Mouse (Mus musculus): ENCODE data around the gene Atp1b1.

Gene Atp1b1

DNA sequence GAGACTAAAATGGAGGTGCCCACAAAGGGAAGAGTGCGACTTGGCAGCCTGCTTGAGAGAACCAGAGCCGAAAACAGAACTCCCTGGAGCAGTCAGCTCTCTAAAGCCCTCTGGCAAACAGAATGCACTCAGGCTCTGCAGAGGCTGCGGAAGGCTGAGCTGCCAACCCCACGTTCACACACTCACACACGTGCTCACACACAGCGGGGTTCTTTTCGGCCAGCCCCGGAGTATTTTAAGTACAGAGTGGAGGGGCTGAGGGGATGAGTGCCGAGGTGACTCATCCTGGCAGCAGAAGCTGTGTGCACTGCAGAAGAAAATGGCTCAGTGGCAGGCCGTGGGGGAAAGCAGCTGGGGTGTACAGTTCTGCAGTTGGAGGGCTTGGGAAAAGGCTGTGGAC lies 3.6 kb upstream of the Atp1b1 start:
- no peak for DNase-seq (ENCODE audit: low read depth)

DNA sequence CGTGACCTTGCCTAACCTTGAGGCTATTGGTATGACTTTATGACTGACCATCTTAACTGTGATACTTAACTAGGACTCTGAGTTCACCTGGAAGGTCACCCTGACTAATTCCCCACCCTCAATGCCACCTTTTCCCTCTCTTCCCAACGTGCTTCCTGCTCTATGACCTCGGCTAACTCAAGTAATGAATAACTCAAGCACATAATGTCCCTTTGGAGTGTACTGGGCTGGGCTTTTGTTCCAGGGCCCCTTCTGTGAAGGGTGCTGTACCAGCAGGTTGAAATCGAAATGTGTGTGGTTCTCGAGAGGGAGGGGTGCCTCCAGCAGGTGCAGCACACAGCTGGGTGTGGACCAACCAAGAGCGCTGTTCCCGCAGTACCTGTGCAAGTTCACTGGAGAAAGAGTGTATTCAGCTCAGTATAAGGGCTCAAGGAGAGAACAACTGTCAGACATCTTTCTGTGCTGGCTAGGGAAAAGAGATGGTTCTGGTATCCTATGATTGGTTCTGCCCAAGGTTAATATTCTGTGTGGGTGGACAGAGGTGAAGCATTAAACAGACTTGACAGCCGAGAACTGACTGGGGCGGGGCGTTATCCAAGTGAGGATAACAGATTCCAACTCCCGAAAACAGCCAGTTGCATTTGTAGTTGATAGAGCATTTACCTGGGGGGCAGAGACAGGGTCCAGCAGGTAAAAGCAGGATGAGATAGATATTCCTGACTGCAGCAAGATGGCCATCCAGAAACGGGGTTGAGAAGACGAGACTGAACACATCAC lies 3.0 kb upstream of the Atp1b1 start:
- DNase-seq (ENCODE audit: low read depth), result no peak

- no peak for DNase-seq (ENCODE audit: low read depth)
These were observed 1.2 kb upstream of the Atp1b1 start for GRCm38 (mm10) chr1:164459127-164459905.

DNA sequence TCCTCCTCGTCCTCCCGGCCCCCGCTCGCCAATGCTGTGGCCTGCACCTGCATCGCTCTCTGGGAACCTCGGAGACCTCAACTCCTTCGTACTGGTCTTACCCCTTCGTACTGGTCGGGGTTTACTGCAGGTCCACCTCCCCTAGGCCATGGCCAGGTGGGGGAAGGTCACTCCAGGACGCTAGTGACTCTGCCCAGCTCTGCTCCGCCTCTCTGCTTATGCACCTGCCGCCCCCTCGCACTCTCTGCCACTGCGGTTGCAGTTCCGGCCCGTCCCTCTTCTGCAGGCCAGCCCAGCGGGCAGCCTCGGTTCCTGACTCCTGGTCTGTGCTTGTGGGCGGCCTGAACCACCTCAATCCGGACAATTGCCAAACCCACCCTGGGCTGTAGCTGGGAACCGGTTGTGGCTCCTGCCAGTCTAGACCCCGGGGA lies 481 bp upstream of the Atp1b1 start:
- DNase-seq (ENCODE audit: low read depth), result no peak

DNA sequence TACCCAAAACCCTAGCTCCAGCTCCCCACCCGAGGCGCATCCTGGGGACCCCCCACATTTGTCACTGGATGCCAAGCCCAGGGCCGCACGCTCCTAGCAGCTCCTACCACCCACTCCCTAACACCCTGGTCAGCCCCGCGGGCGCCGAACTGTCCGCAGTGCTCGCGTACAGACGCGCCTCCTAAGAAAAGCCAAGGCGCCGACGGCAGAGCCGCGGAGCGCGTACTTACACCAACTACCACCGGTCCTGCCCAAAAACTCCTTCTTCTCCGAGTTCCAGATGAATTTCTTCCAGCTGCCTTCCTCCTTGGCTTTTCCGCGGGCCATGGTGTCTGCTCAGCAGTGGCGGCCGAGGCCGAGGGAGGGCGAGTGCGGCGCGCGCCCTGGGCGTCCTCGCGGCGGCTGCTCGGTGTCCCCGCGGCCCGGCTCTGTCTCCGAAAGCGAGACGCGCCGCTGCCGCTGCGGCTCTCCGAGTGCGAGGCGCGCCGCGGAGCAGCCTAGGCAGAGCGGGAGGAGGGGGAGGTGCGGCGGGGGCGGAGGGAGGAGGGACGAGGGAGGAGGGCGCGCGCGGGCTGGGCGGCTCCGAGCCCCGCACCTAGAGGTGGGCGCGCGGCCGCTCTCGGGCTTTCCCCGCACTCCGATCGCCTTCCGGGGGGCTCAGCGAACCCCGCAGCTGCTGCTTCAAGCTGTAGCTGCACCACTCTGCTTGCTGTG lies 467 bp downstream of the Atp1b1 start:
- DNase-seq (ENCODE audit: low read depth), result no peak

- no peak for DNase-seq (ENCODE audit: low read depth)
These were observed 1.4 kb downstream of the Atp1b1 start for GRCm38 (mm10) chr1:164456731-164457130.

DNA sequence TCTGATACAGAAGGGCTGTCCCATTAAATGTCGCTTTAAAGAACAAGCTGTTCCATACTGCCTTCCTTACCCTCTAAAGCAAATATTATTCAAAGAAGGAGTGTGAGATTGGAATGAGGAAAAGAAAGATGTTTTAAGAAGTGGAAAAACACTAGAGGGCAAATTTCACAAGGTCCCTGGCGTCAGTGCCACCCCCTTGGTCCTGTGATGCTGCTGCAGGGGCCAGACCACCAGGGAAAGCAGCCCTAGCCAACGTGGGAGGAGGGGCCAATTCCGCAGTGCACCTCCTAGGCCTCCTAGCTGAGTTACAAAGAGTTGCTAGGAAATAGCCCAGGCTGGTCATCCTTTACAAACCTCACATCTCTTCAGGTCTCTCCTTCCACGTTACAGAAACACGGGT lies 2.1 kb downstream of the Atp1b1 start:
- no peak for DNase-seq (ENCODE audit: low read depth)

DNA sequence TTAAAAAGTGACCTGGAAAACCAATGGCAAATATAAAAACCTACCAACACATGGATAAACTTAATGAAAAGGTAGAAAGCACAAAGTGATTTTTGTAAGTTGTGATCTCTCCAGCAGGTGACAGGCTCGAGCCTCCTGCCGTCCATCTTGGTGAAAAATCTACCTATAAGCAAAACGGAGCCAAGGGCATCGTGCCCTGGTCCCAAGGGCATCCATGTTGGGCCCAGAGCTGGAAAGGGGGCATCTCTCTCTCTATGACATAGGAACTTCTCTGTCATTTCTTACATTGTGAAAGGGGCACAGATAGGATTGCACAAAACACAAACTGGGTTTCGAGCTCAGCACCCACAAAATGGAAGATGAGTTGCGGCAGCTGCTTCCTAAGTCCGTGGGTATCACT lies 2.5 kb downstream of the Atp1b1 start:
- DNase-seq (ENCODE audit: low read depth), result peak; percentile 61

GRCm38 (mm10) chr1:164454747-164455400 lies 3.3 kb downstream of the Atp1b1 start:
- DNase-seq (ENCODE audit: low read depth), result peak; percentile 21

DNA sequence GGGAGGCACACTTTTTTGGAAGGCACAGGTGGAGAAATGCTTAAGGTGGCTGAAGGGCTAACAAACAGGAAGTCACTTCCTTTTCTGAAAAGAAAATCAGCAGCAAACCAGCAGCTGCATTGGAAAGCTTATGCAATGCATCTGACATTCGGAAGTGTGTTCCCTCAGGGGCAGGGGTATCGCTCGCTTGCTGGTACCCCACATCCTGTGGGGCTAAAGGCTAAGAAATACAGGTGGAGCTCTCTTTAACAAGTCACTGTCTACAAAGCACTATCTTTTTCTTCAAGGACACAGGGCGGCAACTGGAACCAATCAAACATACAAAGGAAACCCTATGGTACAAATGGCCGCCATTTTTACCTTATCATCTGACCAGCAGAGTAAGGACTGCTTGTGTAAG lies 4.4 kb downstream of the Atp1b1 start:
- peak; percentile 82 for DNase-seq (ENCODE audit: low read depth)

GRCm38 (mm10) chr1:164453146-164453545 lies 5.0 kb downstream of the Atp1b1 start:
- no peak for DNase-seq (ENCODE audit: low read depth)

DNA sequence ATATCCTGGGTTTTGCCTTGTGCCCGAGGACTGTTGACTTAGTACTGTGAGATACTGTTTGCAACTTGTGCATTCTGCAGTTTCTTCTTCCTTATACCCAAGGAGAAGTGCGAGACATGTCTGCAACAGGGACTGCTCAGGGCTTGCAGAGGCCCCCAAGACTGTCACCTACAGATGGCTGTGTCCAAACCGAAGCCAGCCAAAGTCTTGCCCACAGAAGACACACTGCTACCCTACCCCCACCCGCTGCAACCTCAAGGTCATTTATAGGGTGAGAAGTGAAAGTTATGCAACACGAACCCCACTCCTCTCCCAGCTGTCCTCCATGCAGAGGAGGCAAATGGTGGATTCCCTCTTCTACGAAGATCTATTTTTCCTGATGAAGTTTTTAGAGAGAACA lies 5.6 kb downstream of the Atp1b1 start:
- DNase-seq (ENCODE audit: low read depth), result no peak

GRCm38 (mm10) chr1:164451346-164451745 lies 6.8 kb downstream of the Atp1b1 start:
- no peak for DNase-seq (ENCODE audit: low read depth)

- DNase-seq (ENCODE audit: low read depth), result no peak
These were observed 7.5 kb downstream of the Atp1b1 start for GRCm38 (mm10) chr1:164450644-164451043.

DNA sequence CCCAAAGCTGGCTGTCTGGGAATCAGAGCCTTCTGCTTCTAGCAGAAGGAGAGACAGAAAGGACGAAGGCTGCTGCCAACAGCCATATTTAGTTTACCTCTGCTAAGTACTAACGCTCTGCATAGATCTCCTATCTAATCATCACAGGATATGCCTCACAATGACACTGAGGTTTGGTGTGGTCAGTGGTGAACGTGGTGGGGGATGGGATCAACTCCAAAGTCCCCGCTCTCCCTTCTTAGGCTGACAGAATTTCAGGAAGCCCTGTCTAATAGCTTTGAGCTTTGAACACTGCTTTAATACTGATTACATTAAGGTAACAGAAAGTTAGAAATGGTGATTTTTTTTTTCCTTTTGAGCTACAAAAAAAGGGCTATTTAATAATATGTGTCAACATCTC lies 7.9 kb downstream of the Atp1b1 start:
- no peak for DNase-seq (ENCODE audit: low read depth)

DNA sequence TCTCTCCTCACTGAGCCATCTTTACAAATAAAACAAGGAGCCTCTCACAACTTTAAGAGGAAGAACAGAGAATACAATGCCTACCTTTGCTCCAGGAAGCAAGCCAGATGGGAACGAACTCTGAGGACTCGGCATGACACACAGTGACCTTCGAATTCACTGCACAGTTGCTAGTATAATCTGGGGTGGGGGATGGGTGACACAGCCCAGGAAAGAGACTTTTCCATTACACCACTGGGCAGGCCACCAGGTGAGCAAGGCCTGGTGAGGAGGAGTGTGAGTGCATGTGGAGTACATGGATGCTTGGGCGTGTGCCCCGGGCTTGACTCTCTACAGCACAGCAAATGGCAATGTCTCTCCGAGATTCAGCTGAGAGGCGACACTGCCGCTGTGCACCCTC lies 8.5 kb downstream of the Atp1b1 start:
- no peak for DNase-seq (ENCODE audit: low read depth)

DNA sequence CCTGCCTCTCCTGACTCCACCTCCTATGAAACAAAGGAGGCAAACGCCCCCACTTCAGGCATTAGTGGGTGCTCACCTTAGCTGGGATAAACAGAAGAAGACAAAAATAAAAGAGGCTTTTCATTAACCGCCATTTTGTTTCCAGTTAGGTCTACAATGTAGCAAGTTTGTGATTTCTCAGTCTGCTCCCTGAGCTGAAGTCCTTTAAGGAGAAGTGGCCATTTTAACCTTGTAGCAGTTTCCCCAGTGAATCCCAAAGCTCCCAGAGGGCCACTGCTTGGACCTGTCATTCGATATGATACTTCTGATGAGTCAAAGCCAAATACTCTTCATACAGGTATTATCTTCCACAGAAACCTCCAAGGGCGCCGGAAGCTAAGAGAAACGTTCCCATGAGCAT lies 10.6 kb downstream of the Atp1b1 start:
- DNase-seq (ENCODE audit: low read depth), result no peak

DNA sequence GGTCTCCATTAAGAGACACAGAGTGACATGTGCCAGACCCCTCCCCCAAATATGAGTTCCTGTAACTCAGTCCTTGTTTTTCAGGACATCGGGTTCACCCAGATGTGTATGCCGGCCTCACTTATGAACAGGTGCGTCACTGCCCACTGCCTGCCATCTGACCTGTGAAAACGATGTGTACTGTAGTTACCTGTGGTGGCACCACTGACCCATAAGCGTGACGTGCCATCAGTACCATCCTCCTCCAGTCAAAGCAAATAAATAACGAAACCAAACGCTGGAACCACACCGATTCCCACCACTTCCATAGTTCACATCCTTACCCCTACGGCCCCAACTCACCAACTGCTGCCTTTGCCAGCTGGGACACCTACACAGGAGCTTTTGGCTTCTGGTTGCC lies 11.6 kb downstream of the Atp1b1 start:
- DNase-seq (ENCODE audit: low read depth), result no peak

DNA sequence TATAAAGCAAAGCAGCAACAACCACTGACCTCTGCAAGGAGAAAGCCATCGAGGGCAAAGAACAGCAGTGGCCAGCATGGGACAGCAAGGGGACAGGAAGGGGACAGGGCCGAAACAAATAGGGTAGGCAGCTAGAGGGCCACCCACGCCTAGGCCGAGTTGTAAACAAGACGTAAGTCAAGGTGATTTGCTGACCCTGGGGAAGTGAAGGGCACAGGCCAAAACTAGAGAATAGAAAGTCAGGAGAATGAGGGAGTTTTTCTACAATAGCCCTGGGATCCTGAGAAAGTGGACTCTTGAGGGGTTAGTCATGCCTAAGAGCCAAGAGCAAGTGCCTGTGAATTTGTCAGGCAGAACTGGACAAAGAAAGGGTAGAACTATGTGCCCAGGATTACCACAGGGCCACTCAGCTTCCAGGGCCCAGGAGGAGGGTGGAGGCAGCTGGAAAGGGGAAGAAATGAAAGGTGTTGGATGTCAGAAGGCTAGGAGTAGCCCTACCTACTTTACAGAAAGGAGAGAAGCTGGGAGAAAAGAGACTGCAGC lies 12.5 kb downstream of the Atp1b1 start:
- DNase-seq (ENCODE audit: low read depth), result no peak

- no peak for DNase-seq (ENCODE audit: low read depth)
These were observed 16.7 kb downstream of the Atp1b1 start for GRCm38 (mm10) chr1:164441408-164441974.

DNA sequence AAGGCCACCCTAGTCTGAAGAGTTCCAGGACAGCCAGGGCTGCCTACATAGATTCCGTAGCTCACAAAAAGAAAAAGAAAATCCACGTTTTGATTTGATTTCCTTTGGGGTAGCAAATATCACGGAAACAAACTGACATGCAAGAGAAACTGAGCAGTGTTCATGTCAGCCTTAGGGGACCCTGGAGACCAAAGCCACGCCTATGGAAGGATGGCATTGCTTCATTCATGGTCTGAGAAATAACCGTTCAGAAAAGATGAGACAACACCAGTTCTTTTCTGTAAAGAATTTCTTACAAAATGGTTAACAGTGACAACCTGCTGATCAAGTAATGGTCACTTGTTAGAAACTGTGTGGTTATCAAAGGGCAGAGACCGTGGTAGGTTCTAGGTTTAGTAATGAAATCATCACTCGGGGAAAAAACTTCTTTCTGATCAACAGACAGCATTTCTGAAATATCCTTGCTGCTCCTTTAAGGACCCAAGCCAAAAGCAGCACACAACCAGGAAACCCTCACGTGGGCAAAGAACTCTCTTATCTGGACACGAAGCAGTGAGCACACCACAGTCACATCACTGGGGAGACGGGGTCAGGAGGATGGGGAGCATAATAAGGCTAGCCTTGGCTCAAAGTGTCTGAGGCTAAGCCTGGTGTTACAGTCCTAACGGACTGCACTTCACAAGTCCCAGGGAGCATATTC lies 17.3 kb downstream of the Atp1b1 start:
- no peak for DNase-seq (ENCODE audit: low read depth)

Measured in naive thymus-derived CD4-positive, alpha-beta T cell, adult 2 months (primary cell).